Mouse (Mus musculus) C2C12 (cell line): ENCODE data around the gene Mrps34.

Experiments used
- CEBPB ChIP-seq: IDR thresholded peaks from one replicate; pipeline ENCODE4 v1.6.1; 2011; ENCODE audit warnings: low read depth, mild to moderate bottlenecking, control low read depth, moderate library complexity
- CTCF ChIP-seq: IDR thresholded peaks from one replicate; pipeline ENCODE4 v1.5.1; 2011; ENCODE audit not compliant: control insufficient read depth, insufficient read depth, insufficient read length
- MAX ChIP-seq: IDR thresholded peaks from one replicate; pipeline ENCODE4 v1.6.1; 2011; ENCODE audit warnings: mild to moderate bottlenecking, control low read depth
- MYOD1 ChIP-seq: IDR thresholded peaks from one replicate; pipeline ENCODE4 v1.6.1; 2011; ENCODE audit warnings: low read depth; ENCODE audit not compliant: control insufficient read depth, insufficient read length
- MYOG ChIP-seq: IDR thresholded peaks from one replicate; pipeline ENCODE4 v1.6.1; 2011; ENCODE audit not compliant: control insufficient read depth, insufficient read length; ENCODE audit errors: extremely low read depth

- TF ChIP-seq CTCF (no peak), MYOG (no peak), MAX (no peak), MYOD1 (no peak), CEBPB (no peak)
Observed at GRCm38 (mm10) chr17:24937266-24937665, 42.4 kb downstream of the Mrps34 start.
